Mouse (Mus musculus) heart, postnatal 4 days (tissue): Measurements from ENCODE around the gene Nipa2. TPM values are rescaled to one million over a fixed set of nuclear protein-coding genes. Genes with fewer than 3 reads are reported as not detected.
A peak's percentile ranks its signal among the peaks of the same experiment; 100 is the strongest.

Experiments
- DNase-seq: peaks from one replicate; pipeline ENCODE4 v3.0.0; 2021
- total RNA-seq, 2 experiments: library from RNA; stranded (reverse); gene quantifications; 2 replicates each; pipeline ENCODE4 v1.2.3; 2021

The Nipa2 gene
- total RNA-seq: 10 to 100 TPM; 52.7 to 54.0 TPM

GRCm38 (mm10) chr7:55962004-55962908 lies at the start of gene Nipa2:
Gene Nipa2 (minus strand): TSS chr7:55962476.
- DNase-seq: peak; percentile 95

- no peak for DNase-seq
Observed at GRCm38 (mm10) chr7:56011018-56011333, 48.7 kb upstream of the Nipa2 start.

GRCm38 (mm10) chr7:56010318-56011017 lies 48.2 kb upstream of the Nipa2 start:
- DNase-seq: no peak

- DNase-seq: no peak
Observed at GRCm38 (mm10) chr7:55998997-55999396, 36.7 kb upstream of the Nipa2 start.

- no peak for DNase-seq
Observed at GRCm38 (mm10) chr7:55995013-55995412, 32.7 kb upstream of the Nipa2 start.

GRCm38 (mm10) chr7:55991858-55992257 lies 29.6 kb upstream of the Nipa2 start:
- DNase-seq: no peak

GRCm38 (mm10) chr7:55991129-55991528 lies 28.9 kb upstream of the Nipa2 start:
- DNase-seq: no peak

- peak; percentile 86 for DNase-seq
Observed at GRCm38 (mm10) chr7:55986526-55987214, 24.4 kb upstream of the Nipa2 start.

GRCm38 (mm10) chr7:55984754-55985153 lies 22.5 kb upstream of the Nipa2 start:
- DNase-seq: no peak

GRCm38 (mm10) chr7:55983107-55983506 lies 20.8 kb upstream of the Nipa2 start:
- no peak for DNase-seq

- DNase-seq: no peak
Observed at GRCm38 (mm10) chr7:55982010-55982700, 19.9 kb upstream of the Nipa2 start.

GRCm38 (mm10) chr7:55981511-55981910 lies 19.2 kb upstream of the Nipa2 start:
- DNase-seq: no peak

- DNase-seq: no peak
Observed at GRCm38 (mm10) chr7:55974429-55974828, 12.2 kb upstream of the Nipa2 start.

- no peak for DNase-seq
Observed at GRCm38 (mm10) chr7:55969415-55969814, 7.1 kb upstream of the Nipa2 start.

- peak; percentile 16 for DNase-seq
Observed at GRCm38 (mm10) chr7:55968258-55968901, 6.1 kb upstream of the Nipa2 start.

GRCm38 (mm10) chr7:55966866-55967460 lies 4.7 kb upstream of the Nipa2 start:
- no peak for DNase-seq

- no peak for DNase-seq
Observed at GRCm38 (mm10) chr7:55960506-55960905, 1.8 kb downstream of the Nipa2 start.

- no peak for DNase-seq
Observed at GRCm38 (mm10) chr7:55959801-55960200, 2.5 kb downstream of the Nipa2 start.

- DNase-seq: no peak
Observed at GRCm38 (mm10) chr7:55957916-55958315, 4.4 kb downstream of the Nipa2 start.

- no peak for DNase-seq
Observed at GRCm38 (mm10) chr7:55957178-55957577, 5.1 kb downstream of the Nipa2 start.

GRCm38 (mm10) chr7:55956054-55956453 lies 6.2 kb downstream of the Nipa2 start:
- DNase-seq: no peak

GRCm38 (mm10) chr7:55938341-55938740 lies 23.9 kb downstream of the Nipa2 start:
- no peak for DNase-seq
